Mouse (Mus musculus) E14TG2a.4 (cell line): Measurements from ENCODE around the gene Camkv.

ENCODE experiments used
- CTCF ChIP-seq: conservative IDR thresholded peaks from 2 replicates; pipeline ENCODE4 v1.5.1; 2014; ENCODE audit warnings: low read length
- NANOG ChIP-seq: IDR thresholded peaks from 2 replicates; pipeline ENCODE4 v1.6.1; 2014; ENCODE audit warnings: borderline replicate concordance, low read length, mixed read lengths

DNA sequence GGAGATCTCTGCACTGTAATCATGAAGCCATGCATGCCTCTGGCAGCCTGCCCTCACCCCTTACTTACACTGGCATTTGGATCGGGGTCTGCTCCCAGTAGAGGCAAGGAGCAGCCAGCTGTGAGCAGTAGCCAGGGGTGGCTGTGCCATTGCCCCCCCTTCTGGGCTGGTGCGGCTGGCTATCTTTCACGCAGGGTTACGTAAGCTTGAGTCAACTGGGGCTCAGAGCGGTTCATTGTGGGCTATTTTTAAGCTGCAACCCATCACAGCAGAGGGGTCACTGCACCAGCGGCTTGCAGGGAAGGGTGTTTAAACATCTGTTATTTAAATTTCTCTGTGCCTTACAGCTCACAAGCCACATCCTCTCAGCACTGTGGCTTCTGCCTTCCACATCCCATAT, 11.5 kb upstream of the Camkv start:
- no peak for TF ChIP-seq CTCF
- TF ChIP-seq NANOG, result no peak
